Mouse (Mus musculus) embryonic facial prominence, embryonic 12.5 days (tissue): ENCODE results near the gene Plod3. TPM values are rescaled to one million over a fixed set of nuclear protein-coding genes. Genes with fewer than 3 reads are reported as not detected.
"Not testable (repeated sequence)": the region's sequence is repeated elsewhere in the genome, so short reads cannot be mapped to it uniquely, and the experiment has no call there.

Source experiments
- ATAC-seq: fragments of 200-750 bp; cut with Nextera tagmentation; 2 replicates; pipeline ENCODE4 v1.8.0; 2017; ENCODE audit not compliant: insufficient number of reproducible peaks, insufficient read depth, low FRiP score, low TSS enrichment
- H3K27ac ChIP-seq: fragments of 300-500 bp; sonication (generic); 2 replicates; pipeline ENCODE4 v1.5.1; 2016; ENCODE audit warnings: mild to moderate bottlenecking
- H3K27me3 ChIP-seq: fragments of 300-500 bp; sonication (generic); 2 replicates; pipeline ENCODE4 v1.6.1; 2016; ENCODE audit warnings: mild to moderate bottlenecking, moderate library complexity
- H3K36me3 ChIP-seq: fragments of 300-500 bp; sonication (generic); 2 replicates; pipeline ENCODE4 v1.6.1; 2016; ENCODE audit warnings: mild to moderate bottlenecking
- H3K4me1 ChIP-seq: fragments of 300-500 bp; sonication (generic); 2 replicates; pipeline ENCODE4 v1.6.1; 2016
- H3K4me2 ChIP-seq: fragments of 300-500 bp; sonication (generic); replicated peaks from 2 replicates; pipeline ENCODE4 v1.6.1; 2016; ENCODE audit warnings: mild to moderate bottlenecking, moderate library complexity
- H3K4me3 ChIP-seq: fragments of 300-500 bp; sonication (generic); 2 replicates; pipeline ENCODE4 v1.5.1; 2016; ENCODE audit warnings: mild to moderate bottlenecking
- H3K9ac ChIP-seq: fragments of 300-500 bp; sonication (generic); 2 replicates; pipeline ENCODE4 v1.6.1; 2016; ENCODE audit warnings: mild to moderate bottlenecking, moderate library complexity
- H3K9me3 ChIP-seq: fragments of 300-500 bp; sonication (generic); 2 replicates; pipeline ENCODE4 v1.6.1; 2016; ENCODE audit warnings: mild to moderate bottlenecking, moderate library complexity
- WGBS: fragments of 180-500 bp; shearing (Covaris S2); methylation state at CpG from one replicate; pipeline ENCODE4 v1.1.7; 2016; 5-methylcytosine and 5-hydroxymethylcytosine counted together
- polyA plus RNA-seq: library from polyadenylated mRNA; unstranded; fragments of >200 nt; fragmentation: Nextera tagmentation; extraction: Ambion mirVana; gene quantifications from 2 replicates; pipeline ENCODE4 v1.2.1, GENCODE M21; 2016

Gene Plod3
- polyA plus RNA-seq = 41.5 and 51.4 TPM in 2 replicates

DNA sequence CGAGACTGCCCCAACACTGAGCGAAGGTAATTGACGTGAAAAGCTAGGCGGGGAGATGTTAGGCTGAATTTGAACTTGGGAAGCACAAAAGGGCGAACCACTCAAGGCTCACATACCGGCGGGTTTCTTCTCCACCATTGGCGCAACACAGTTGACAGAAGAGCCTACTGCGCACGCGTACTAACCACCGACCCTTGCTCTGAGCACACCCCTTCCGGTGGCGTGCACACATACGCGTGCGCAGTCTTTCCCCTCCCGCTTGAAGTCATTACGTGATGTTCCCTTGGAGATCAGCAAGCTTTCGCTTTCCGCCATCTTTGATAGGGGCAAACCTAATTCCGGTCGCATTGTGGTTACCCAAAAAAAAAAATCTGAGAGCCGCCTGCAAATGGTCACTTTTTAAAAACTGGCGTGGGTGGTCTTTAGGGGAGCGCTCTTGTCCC is at the start of gene Plod3:
Gene Plod3, plus strand, starts transcription at position 325 of the 443 bp plus-strand sequence.
- H3K4me2 ChIP-seq = peak within 1 kb of the TSS; percentile 77
- peak; percentile 85 for ATAC-seq
- peaks cover 45% of the 10 kb centered on the region for H3K36me3 ChIP-seq
- under 1% methylated on average over 26 of the region's 26 CpGs for WGBS
- no peaks in the 10 kb centered on the region for H3K9me3 ChIP-seq
- peak within 1 kb of the TSS; percentile 84 for H3K4me3 ChIP-seq
- H3K4me1 ChIP-seq = peaks cover 19% of the 10 kb centered on the region; the same call in 1 of the 2 replicates
- peak within 1 kb of the TSS; percentile 98 for H3K27ac ChIP-seq
- no peaks in the 10 kb centered on the region for H3K27me3 ChIP-seq
- peak within 1 kb of the TSS; percentile 90 for H3K9ac ChIP-seq

DNA sequence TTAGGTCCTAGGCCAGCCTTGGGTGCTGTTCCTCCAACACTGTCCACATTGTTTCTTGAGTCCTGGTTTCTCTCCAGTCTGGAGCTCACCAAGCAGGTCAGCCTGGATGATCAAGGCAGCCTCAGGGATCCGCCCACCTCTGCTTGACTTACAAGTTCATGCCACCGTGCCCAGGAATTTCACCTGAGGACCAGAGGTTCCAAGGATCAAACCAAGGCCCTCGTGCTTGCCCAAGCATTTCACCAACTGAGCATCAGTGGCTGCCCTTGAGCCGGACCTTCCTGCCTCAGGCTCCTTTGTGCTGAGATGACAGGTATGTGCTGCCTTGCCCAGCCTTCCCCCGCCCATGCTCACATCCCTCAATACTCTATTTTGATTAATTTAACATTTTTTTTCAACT is 49.2 kb upstream of the Plod3 start:
- H3K4me2 ChIP-seq = no peak overlapping the region
- no peak overlapping the region for H3K4me3 ChIP-seq
- WGBS = 90% methylated on average over 5 of the region's 5 CpGs
- H3K36me3 ChIP-seq = no peaks in the 10 kb centered on the region
- no peak overlapping the region for H3K27ac ChIP-seq
- no peak overlapping the region for H3K9ac ChIP-seq
- H3K9me3 ChIP-seq = no peaks in the 10 kb centered on the region
- H3K27me3 ChIP-seq = no peaks in the 10 kb centered on the region
- no peak for ATAC-seq
- 0 out of 2 replicates have a peak, but pooled peaks cover 3% of the 10 kb centered on the region for H3K4me1 ChIP-seq

- H3K9ac ChIP-seq = no peak overlapping the region
- no peaks in the 10 kb centered on the region for H3K36me3 ChIP-seq
- no peak for ATAC-seq
- 68% methylated on average over 7 of the region's 7 CpGs for WGBS
- no peak overlapping the region for H3K4me3 ChIP-seq
- H3K4me1 ChIP-seq = 0 out of 2 replicates have a peak, but pooled peaks cover 4% of the 10 kb centered on the region
- H3K27ac ChIP-seq = no peak overlapping the region
- H3K27me3 ChIP-seq = no peaks in the 10 kb centered on the region
- H3K9me3 ChIP-seq = no peaks in the 10 kb centered on the region
- H3K4me2 ChIP-seq = no peak overlapping the region
Observed at GRCm38 (mm10) chr5:136939284-136939683, 47.5 kb upstream of the Plod3 start.

- H3K9me3 ChIP-seq, H3K27ac ChIP-seq, H3K27me3 ChIP-seq, H3K4me1 ChIP-seq, H3K4me2 ChIP-seq, ATAC-seq, H3K4me3 ChIP-seq, H3K36me3 ChIP-seq, H3K9ac ChIP-seq: not testable (repeated sequence)
- 84% methylated on average over 6 of the region's 6 CpGs for WGBS
Observed at GRCm38 (mm10) chr5:136940029-136940428, 46.8 kb upstream of the Plod3 start.

GRCm38 (mm10) chr5:136940845-136941560 is 45.8 kb upstream of the Plod3 start:
- no peaks in the 10 kb centered on the region for H3K9me3 ChIP-seq
- WGBS = 85% methylated on average over 12 of the region's 12 CpGs
- H3K4me3 ChIP-seq = no peak overlapping the region
- 0 out of 2 replicates have a peak, but pooled peaks cover 4% of the 10 kb centered on the region for H3K4me1 ChIP-seq
- ATAC-seq = no peak
- H3K27ac ChIP-seq = no peak overlapping the region
- no peak overlapping the region for H3K9ac ChIP-seq
- no peaks in the 10 kb centered on the region for H3K27me3 ChIP-seq
- H3K4me2 ChIP-seq = no peak overlapping the region
- no peaks in the 10 kb centered on the region for H3K36me3 ChIP-seq

GRCm38 (mm10) chr5:136942781-136943180 is 44.0 kb upstream of the Plod3 start:
- 85% methylated on average over 3 of the region's 3 CpGs for WGBS
- H3K4me1 ChIP-seq = 0 out of 2 replicates have a peak, but pooled peaks cover 4% of the 10 kb centered on the region
- ATAC-seq = no peak
- H3K9ac ChIP-seq = no peak overlapping the region
- no peak overlapping the region for H3K4me3 ChIP-seq
- no peaks in the 10 kb centered on the region for H3K36me3 ChIP-seq
- H3K27me3 ChIP-seq = no peaks in the 10 kb centered on the region
- no peaks in the 10 kb centered on the region for H3K9me3 ChIP-seq
- no peak overlapping the region for H3K4me2 ChIP-seq
- H3K27ac ChIP-seq = no peak overlapping the region

GRCm38 (mm10) chr5:136943382-136943781 is 43.4 kb upstream of the Plod3 start:
- Histone ChIP-seq H3K27me3 (no peaks in the 10 kb centered on the region), H3K4me2 (no peak overlapping the region), H3K9me3 (no peaks in the 10 kb centered on the region), H3K4me3 (no peak overlapping the region), H3K36me3 (no peaks in the 10 kb centered on the region), H3K9ac (no peak overlapping the region), H3K27ac (no peak overlapping the region), H3K4me1 (0 out of 2 replicates have a peak, but pooled peaks cover 4% of the 10 kb centered on the region)
- 83% methylated on average over 2 of the region's 2 CpGs for WGBS
- ATAC-seq = no peak

GRCm38 (mm10) chr5:136945084-136945483 is 41.7 kb upstream of the Plod3 start:
- ATAC-seq = no peak

DNA sequence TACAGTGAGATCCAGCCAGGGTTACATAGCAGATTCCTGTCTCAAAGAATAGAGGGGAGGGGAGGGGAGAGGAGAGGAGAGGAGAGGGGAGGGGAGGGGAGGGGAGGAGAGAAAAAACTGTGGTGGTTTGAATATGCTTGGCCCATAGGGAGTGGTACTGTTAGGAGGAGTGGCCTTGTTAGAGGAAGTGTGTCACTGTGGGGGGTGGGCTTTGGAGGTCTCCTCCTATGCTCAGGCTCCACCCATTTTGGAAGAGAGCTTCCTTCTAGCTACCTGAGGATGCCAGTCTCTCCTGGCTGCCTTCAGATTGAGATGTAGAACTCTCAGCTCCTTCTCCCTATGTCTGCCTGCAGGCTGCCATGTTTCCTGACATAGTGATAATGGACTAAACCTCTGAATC is 38.9 kb upstream of the Plod3 start:
- Histone ChIP-seq H3K27ac (no peak overlapping the region), H3K4me2 (no peak overlapping the region), H3K9ac (no peak overlapping the region), H3K9me3 (no peaks in the 10 kb centered on the region), H3K4me1 (no peaks in the 10 kb centered on the region; the same call in 1 of the 2 replicates), H3K4me3 (no peak overlapping the region), H3K27me3 (no peaks in the 10 kb centered on the region), H3K36me3 (no peaks in the 10 kb centered on the region)
- no peak for ATAC-seq

More at GRCm38 (mm10) chr5:136945084-136945483, 41.7 kb upstream of the Plod3 start:
- Histone ChIP-seq H3K4me1 (0 out of 2 replicates have a peak, but pooled peaks cover 4% of the 10 kb centered on the region), H3K36me3 (no peaks in the 10 kb centered on the region), H3K4me2 (no peak overlapping the region), H3K9me3 (no peaks in the 10 kb centered on the region), H3K27ac (no peak overlapping the region), H3K27me3 (no peaks in the 10 kb centered on the region), H3K4me3 (no peak overlapping the region), H3K9ac (no peak overlapping the region)
- WGBS = 78% methylated on average over 12 of the region's 12 CpGs

- WGBS = 83% methylated on average over 14 of the region's 14 CpGs
- not testable (repeated sequence) for H3K36me3 ChIP-seq, H3K4me3 ChIP-seq, H3K4me1 ChIP-seq, ATAC-seq, H3K9me3 ChIP-seq, H3K4me2 ChIP-seq, H3K9ac ChIP-seq, H3K27me3 ChIP-seq, H3K27ac ChIP-seq
Observed at GRCm38 (mm10) chr5:136949551-136950336, 37.1 kb upstream of the Plod3 start.

GRCm38 (mm10) chr5:136950521-136950920 is 36.3 kb upstream of the Plod3 start:
- ATAC-seq = no peak
- WGBS = 94% methylated on average over 6 of the region's 6 CpGs

More at GRCm38 (mm10) chr5:136950521-136950920, 36.3 kb upstream of the Plod3 start:
- Histone ChIP-seq H3K4me3 (no peak overlapping the region), H3K4me1 (peaks cover 15% of the 10 kb centered on the region), H3K4me2 (no peak overlapping the region), H3K9ac (no peak overlapping the region), H3K27ac (no peak overlapping the region), H3K27me3 (no peaks in the 10 kb centered on the region), H3K36me3 (0 out of 2 replicates have a peak, but pooled peaks cover under 1% of the 10 kb centered on the region), H3K9me3 (no peaks in the 10 kb centered on the region)
